Comparison of ENCODE assay signal across 10 mouse cellular contexts in the genomic region with DNA sequence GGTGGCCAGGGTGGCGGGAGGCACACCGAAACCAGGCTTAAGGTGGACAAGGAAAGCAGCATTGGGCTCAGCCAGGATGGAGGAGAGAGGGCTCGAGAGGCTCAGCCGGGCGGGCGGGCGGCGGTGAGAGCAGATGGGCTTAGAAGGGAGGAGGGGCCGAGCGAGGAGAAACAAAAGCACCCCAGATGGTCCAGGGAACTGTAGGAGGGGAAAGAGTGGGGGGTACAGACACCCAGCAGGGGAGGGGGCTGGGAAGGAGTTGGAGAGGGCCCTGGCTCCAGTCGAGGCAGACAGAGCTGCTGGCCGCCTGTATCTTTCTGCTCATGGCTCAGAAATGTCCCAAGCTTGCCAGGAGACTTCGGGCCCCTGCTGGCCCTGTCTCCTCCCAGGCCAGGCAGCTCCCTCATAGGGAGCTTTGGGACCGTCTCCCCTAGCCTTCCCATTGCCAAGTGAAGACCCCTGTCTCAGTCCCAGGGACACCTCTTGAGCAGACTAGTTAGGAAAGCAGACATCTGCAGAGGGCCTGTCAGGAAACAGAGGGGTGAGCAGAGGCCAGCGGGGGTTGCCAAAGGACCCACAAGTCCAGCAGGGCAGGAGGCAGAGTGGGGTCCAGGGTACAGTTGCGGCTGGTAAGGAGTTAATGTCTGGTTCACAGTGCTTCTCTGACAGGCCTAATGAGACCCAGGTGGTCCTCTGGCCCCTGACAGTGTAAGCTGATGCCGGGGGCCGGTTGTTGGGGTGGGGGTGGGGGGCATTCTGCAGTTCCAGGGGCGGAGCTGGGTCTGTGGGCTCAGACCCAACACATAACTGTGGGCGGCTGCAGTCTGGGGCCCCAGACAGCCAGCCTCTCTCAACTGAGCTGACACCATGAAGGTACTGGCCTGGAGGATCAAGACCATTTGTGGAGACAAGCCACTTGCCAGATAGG. TPM values are rescaled to one million over a fixed set of nuclear protein-coding genes. Genes with fewer than 3 reads are reported as not detected.
DNase-seq lines count a peak whose midpoint lies in the region; ATAC-seq and TF ChIP-seq lines count a peak whose summit lies in the region.
"Had no signal": no experiment of that assay in that cellular context is flagged by ENCODE, and none has a peak within 500 bp of the region (broad histone marks: within the 10 kb centered on the region; RNA-seq: fewer than 3 reads in every experiment).

A gene (plus strand): TSS at position 819 of the 928 bp plus-strand sequence.

- no peak for TF ChIP-seq CTCF in heart, adult 2 months (IDR thresholded peaks at IDR 0.05)
- TF ChIP-seq CTCF in lung, postnatal 0 days (IDR thresholded peaks at IDR 0.05), result no peak

- H3K4me3 ChIP-seq in heart, adult 2 months, result no peak within 1 kb of the TSS
- peak within 1 kb of the TSS; percentile 37 for H3K4me3 ChIP-seq in lung, postnatal 0 days (ENCODE audit: low read depth, low read length)

- WGBS in heart, adult 2 months, result 55% methylated on average over 20 of the region's 20 CpGs
- 28% methylated on average over 20 of the region's 20 CpGs for WGBS in lung, postnatal 0 days

- no peaks in the 10 kb centered on the region for H3K9me3 ChIP-seq in lung, postnatal 0 days (ENCODE audit: low read length)
- H3K9me3 ChIP-seq: G1E had no signal

- H3K4me2 ChIP-seq in lung, postnatal 0 days (replicated peaks; ENCODE audit: low read depth, low read length), result peak within 1 kb of the TSS; percentile 45

- peak within 1 kb of the TSS; percentile 33 for H3K27ac ChIP-seq in heart, adult 2 months
- peak within 1 kb of the TSS; percentile 83 for H3K27ac ChIP-seq in lung, postnatal 0 days (ENCODE audit: low read length)

- peaks cover 2% of the 10 kb centered on the region; the same call in 1 of the 2 replicates for H3K4me1 ChIP-seq in heart, adult 2 months (ENCODE audit: control insufficient read depth, insufficient read depth, low read length)
- H3K4me1 ChIP-seq in lung, postnatal 0 days (ENCODE audit: insufficient read depth, low read depth, low read length), result no peaks in the 10 kb centered on the region

- no peak within 1 kb of the TSS for H3K9ac ChIP-seq in heart, adult 2 months (ENCODE audit: low read depth, low read length)
- H3K9ac ChIP-seq in lung, postnatal 0 days (replicated peaks; ENCODE audit: low read depth), result peak within 1 kb of the TSS; percentile 47

- H3K36me3 ChIP-seq in heart, adult 2 months (ENCODE audit: control insufficient read depth, insufficient read depth, low read length), result no peaks in the 10 kb centered on the region
- H3K36me3 ChIP-seq in lung, postnatal 0 days (ENCODE audit: insufficient read depth, low read length), result peaks cover 15% of the 10 kb centered on the region; the same call in 1 of the 2 replicates

- peak; percentile 81 for ATAC-seq in lung, postnatal 0 days
- no peak for ATAC-seq in megakaryocyte-erythroid progenitor cell, adult 5-6 weeks (replicated peaks; ENCODE audit: low FRiP score, low TSS enrichment, poor library complexity, severe bottlenecking)

- no peak for TF ChIP-seq EP300 in heart, adult 2 months (IDR thresholded peaks at IDR 0.05; ENCODE audit: insufficient read depth, low read depth, low read length)
- TF ChIP-seq EP300 in lung, postnatal 0 days (IDR thresholded peaks at IDR 0.05), result no peak

- no peaks in the 10 kb centered on the region for H3K27me3 ChIP-seq in heart, adult 2 months (ENCODE audit: control insufficient read depth, insufficient read depth, low read length)
- no peaks in the 10 kb centered on the region for H3K27me3 ChIP-seq in lung, postnatal 0 days (replicated peaks; ENCODE audit: insufficient read depth, low read length)

- TF ChIP-seq POLR2A in heart, adult 2 months (IDR thresholded peaks at IDR 0.05; ENCODE audit: insufficient read depth, low read depth, low read length), result no peak

- DNase-seq in kidney, postnatal 10 days, result peak; percentile 76
- DNase-seq in kidney, postnatal 36 days, result no peak
- DNase-seq in embryo, embryonic 11.5 days (ENCODE audit: low read depth, low spot score), result peak; percentile 74
- DNase-seq in heart, adult 2 months, result peak; percentile 57 to 65
- peak; percentile 77 for DNase-seq in layer of hippocampus, adult 11-12 months (ENCODE audit: low spot score)
- DNase-seq in lung, postnatal 0 days (ENCODE audit: low spot score), result peak; percentile 86
- DNase-seq in right cerebral cortex, postnatal 4 days, result peak; percentile 54

- no peaks in the 10 kb centered on the region for H3K79me2 ChIP-seq in heart, adult 2 months (replicated peaks; ENCODE audit: control insufficient read depth, insufficient read depth, low read length)

- intact Hi-C loops in heart, adult 2 months (cut with DNase I), result loop anchor here (5.0 kb wide), 1 partner anchor 43 kb away; no protein-coding TSS in a partner anchor

RNA-seq across cellular contexts. Expression of the gene that starts here (rescaled TPM):
- total RNA-seq in heart, adult 2 months (2021), result 10 to 100 TPM; 18.4 to 22.9 TPM
- polyA plus RNA-seq in heart, adult 2 months (2012; rRNA removed), result 125 and 143 TPM in 2 replicates
- 2,152 and 2,309 TPM in 2 replicates for polyA plus RNA-seq in lung, postnatal 0 days (2015; fragmentation: Nextera tagmentation; extraction: Ambion mirVana)
- not detected in 2 replicates for total RNA-seq in megakaryocyte-erythroid progenitor cell, adult 5-6 weeks (2014; fragmentation: Nextera tagmentation)
- not detected in 2 replicates for total RNA-seq in megakaryocyte-erythroid progenitor cell, adult 5-6 weeks (2017)
- total RNA-seq: hematopoietic stem cell, adult 5-6 weeks had no signal
- polyA plus RNA-seq: G1E had no signal

Comparison
In these comparisons a context has a peak if more than half of its experiments do, and no peak if none do; other contexts are left out.
1. RNA of the gene that starts here (total RNA-seq): 18.4 to 22.9 TPM in heart, adult 2 months; not detected in megakaryocyte-erythroid progenitor cell, adult 5-6 weeks; every median in the first group is over 10 times any median in the second.
2. RNA of the gene that starts here (polyA plus RNA-seq): 2,152 to 2,309 TPM in lung, postnatal 0 days; 125 to 143 TPM in heart, adult 2 months; every median in the first group is over 10 times any median in the second.
3. DNase-seq: peak in kidney, postnatal 10 days (single experiment), embryo, embryonic 11.5 days (single experiment), heart, adult 2 months (2 of 2), layer of hippocampus, adult 11-12 months (single experiment), lung, postnatal 0 days (single experiment) and right cerebral cortex, postnatal 4 days (single experiment); none in kidney, postnatal 36 days (0 of 2).